Mouse (Mus musculus): Measurements from ENCODE around the gene Gm49388. TPM values are rescaled to one million over a fixed set of nuclear protein-coding genes. Genes with fewer than 3 reads are reported as not detected.
A peak's percentile ranks its signal among the peaks of the same experiment; 100 is the strongest.

The Gm49388 gene
- total and polyA plus RNA-seq, 2 experiments from 2014 or later: 0.05 TPM; not detected in 1

DNA sequence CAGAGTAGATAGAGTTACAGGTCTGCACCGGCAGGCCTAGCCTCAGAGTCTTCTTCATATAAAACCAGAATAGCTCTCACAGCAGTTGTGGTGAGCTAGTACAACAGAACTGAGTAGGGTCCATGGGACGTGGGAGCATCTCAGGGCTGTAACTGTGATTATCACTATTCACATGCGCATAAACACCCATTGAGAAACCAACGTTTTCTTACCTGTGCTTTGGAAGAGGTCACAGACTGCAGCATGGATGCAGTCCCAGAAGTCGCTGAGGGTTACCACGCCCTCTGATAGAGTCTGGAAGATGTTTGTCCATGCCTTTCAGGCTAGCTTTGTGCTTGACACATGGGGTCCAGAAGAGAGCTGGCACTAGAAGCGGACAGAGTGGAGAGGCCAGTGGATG, 31.7 kb upstream of the Gm49388 start:
- DNase-seq (ENCODE audit: low spot score) (no peak), ATAC-seq (no peak)
- Histone ChIP-seq H3K4me2 (ENCODE audit: low read depth, low read length) (no peak overlapping the region), H3K27me3 (ENCODE audit: insufficient read depth, low read length) (no peaks in the 10 kb centered on the region), H3K9me3 (ENCODE audit: low read length) (no peaks in the 10 kb centered on the region), H3K9ac (replicated peaks; ENCODE audit: low read length) (no peak overlapping the region), H3K27ac (no peak overlapping the region), H3K4me3 (ENCODE audit: low read length) (no peak overlapping the region), H3K4me1 (ENCODE audit: insufficient read depth, low read length) (no peaks in the 10 kb centered on the region), H3K36me3 (ENCODE audit: insufficient read depth, low read length) (peaks cover 62% of the 10 kb centered on the region)
- no peak for TF ChIP-seq CTCF (IDR thresholded peaks at IDR 0.05; ENCODE audit: low read depth)
- 92% methylated on average over 7 of the region's 7 CpGs for WGBS

DNA sequence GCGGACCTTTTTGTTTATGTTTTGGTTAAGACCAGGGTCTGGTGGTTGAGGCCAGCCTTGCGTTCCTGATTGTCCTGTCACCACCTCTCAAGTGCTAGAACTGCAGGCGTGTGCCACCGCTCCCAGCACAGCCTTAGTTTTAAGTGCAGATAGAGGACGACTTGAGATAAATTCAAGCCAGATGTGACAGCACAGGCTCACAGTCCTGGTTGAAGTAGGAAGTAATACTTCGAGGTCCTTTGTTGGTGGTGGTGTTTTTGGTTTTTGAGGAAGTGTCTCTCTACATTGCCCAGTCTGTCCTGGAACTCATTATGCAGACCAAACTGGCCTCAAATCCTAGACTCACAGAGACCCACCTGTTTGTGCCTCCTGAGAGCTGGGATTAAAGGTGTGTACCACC, 25.7 kb upstream of the Gm49388 start:
- no peak for ATAC-seq
- no peak for DNase-seq (ENCODE audit: low spot score)
- WGBS: 81% methylated on average over 6 of the region's 6 CpGs
- H3K27ac ChIP-seq: no peak overlapping the region
- no peak overlapping the region for H3K9ac ChIP-seq (replicated peaks; ENCODE audit: low read length)
- no peaks in the 10 kb centered on the region for H3K4me1 ChIP-seq (ENCODE audit: insufficient read depth, low read length)
- no peak overlapping the region for H3K4me3 ChIP-seq (ENCODE audit: low read length)
- H3K9me3 ChIP-seq (ENCODE audit: low read length): no peaks in the 10 kb centered on the region
- no peak overlapping the region for H3K4me2 ChIP-seq (ENCODE audit: low read depth, low read length)
- TF ChIP-seq CTCF (IDR thresholded peaks at IDR 0.05; ENCODE audit: low read depth): no peak
- peaks cover 20% of the 10 kb centered on the region; the same call in 1 of the 2 replicates for H3K36me3 ChIP-seq (ENCODE audit: insufficient read depth, low read length)
- H3K27me3 ChIP-seq (ENCODE audit: insufficient read depth, low read length): no peaks in the 10 kb centered on the region

DNA sequence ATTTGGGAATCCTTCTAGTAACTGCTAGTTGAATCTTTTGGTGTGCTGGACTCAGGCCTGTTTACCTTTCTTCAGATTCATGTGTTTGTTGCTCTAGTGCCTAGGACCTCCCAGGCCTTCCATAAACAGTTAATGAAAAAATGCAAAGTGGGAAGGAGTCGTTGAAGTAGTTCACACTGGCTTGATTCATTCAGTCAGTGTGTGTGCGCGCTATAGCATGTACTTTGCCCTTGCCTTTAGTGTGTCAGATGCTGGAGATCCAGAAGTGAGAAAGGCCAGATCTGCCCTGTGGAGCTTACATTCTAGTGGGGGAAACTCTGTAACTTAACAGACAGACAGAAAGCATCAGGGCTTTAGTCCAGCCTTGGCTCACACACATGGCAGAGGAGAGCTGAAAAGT, 24.9 kb upstream of the Gm49388 start:
- no peak overlapping the region for H3K4me2 ChIP-seq (ENCODE audit: low read depth, low read length)
- ATAC-seq (no peak), DNase-seq (ENCODE audit: low spot score) (no peak)
- no peaks in the 10 kb centered on the region for H3K27me3 ChIP-seq (ENCODE audit: insufficient read depth, low read length)
- H3K4me1 ChIP-seq (ENCODE audit: insufficient read depth, low read length): no peaks in the 10 kb centered on the region
- H3K36me3 ChIP-seq (ENCODE audit: insufficient read depth, low read length): peaks cover 19% of the 10 kb centered on the region; the same call in 1 of the 2 replicates
- no peak overlapping the region for H3K27ac ChIP-seq
- H3K9ac ChIP-seq (replicated peaks; ENCODE audit: low read length): no peak overlapping the region
- TF ChIP-seq CTCF (IDR thresholded peaks at IDR 0.05; ENCODE audit: low read depth): no peak
- no peak overlapping the region for H3K4me3 ChIP-seq (ENCODE audit: low read length)
- 84% methylated on average over 3 of the region's 3 CpGs for WGBS
- H3K9me3 ChIP-seq (ENCODE audit: low read length): no peaks in the 10 kb centered on the region

DNA sequence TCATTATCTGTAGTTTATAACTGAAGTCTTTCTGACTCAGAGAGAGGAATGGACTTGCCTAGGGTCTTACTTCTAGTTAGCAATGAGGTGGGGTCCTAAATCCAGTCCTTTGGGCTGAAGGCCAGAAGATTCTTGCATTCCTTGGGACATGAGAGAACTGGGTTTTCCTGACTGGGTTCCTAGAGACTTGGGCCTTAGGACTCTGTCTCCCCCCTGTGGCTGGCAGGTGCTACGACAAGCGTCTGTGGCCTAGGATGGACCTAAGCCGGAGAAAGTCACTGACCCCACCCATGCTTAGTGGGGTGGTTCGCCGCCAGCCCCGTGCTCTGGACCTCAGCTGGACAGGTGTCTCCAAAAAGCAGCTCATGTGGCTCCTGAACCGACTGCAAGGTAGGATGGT, 24.4 kb upstream of the Gm49388 start:
- Histone ChIP-seq H3K36me3 (ENCODE audit: insufficient read depth, low read length) (peaks cover 24% of the 10 kb centered on the region; the same call in 1 of the 2 replicates), H3K4me1 (ENCODE audit: insufficient read depth, low read length) (no peaks in the 10 kb centered on the region), H3K9me3 (ENCODE audit: low read length) (no peaks in the 10 kb centered on the region), H3K9ac (replicated peaks; ENCODE audit: low read length) (no peak overlapping the region), H3K4me2 (ENCODE audit: low read depth, low read length) (no peak overlapping the region), H3K27ac (no peak overlapping the region), H3K27me3 (ENCODE audit: insufficient read depth, low read length) (no peaks in the 10 kb centered on the region), H3K4me3 (ENCODE audit: low read length) (no peak overlapping the region)
- peak; percentile 87 for TF ChIP-seq CTCF (IDR thresholded peaks at IDR 0.05; ENCODE audit: low read depth)
- DNase-seq (ENCODE audit: low spot score) (peak; percentile 74), ATAC-seq (no peak)
- WGBS: 38% methylated on average over 7 of the region's 7 CpGs

DNA sequence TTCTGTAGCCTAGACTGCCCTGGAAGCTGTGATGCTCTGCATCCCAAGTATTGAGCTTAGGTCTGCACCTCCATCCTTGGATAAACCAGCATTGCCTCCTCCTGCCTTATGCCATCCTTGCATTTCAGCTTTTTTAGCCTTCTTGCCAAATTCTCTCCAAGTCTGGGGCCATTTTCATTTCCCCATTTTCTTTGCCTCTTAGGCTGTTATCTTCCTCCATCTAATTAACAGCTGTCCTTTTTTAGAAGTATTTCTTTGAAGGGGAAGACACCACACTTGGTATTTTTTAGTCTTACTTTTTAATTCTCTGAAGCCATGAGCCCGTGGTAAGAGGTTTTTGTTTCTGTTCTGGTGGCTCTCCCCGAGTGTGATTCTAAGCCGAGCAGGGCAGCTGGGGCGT, 21.8 kb upstream of the Gm49388 start:
- DNase-seq (ENCODE audit: low spot score): no peak
- no peak overlapping the region for H3K9ac ChIP-seq (replicated peaks; ENCODE audit: low read length)
- peaks cover 39% of the 10 kb centered on the region; the same call in 1 of the 2 replicates for H3K36me3 ChIP-seq (ENCODE audit: insufficient read depth, low read length)
- no peak overlapping the region for H3K27ac ChIP-seq
- no peaks in the 10 kb centered on the region for H3K27me3 ChIP-seq (ENCODE audit: insufficient read depth, low read length)
- H3K4me3 ChIP-seq (ENCODE audit: low read length): no peak overlapping the region
- WGBS: 98% methylated on average over 4 of the region's 4 CpGs
- TF ChIP-seq CTCF (IDR thresholded peaks at IDR 0.05; ENCODE audit: low read depth): no peak
- no peak overlapping the region for H3K4me2 ChIP-seq (ENCODE audit: low read depth, low read length)
- H3K9me3 ChIP-seq (ENCODE audit: low read length): no peaks in the 10 kb centered on the region
- H3K4me1 ChIP-seq (ENCODE audit: insufficient read depth, low read length): no peaks in the 10 kb centered on the region; the same call in 1 of the 2 replicates
- no peak for ATAC-seq

DNA sequence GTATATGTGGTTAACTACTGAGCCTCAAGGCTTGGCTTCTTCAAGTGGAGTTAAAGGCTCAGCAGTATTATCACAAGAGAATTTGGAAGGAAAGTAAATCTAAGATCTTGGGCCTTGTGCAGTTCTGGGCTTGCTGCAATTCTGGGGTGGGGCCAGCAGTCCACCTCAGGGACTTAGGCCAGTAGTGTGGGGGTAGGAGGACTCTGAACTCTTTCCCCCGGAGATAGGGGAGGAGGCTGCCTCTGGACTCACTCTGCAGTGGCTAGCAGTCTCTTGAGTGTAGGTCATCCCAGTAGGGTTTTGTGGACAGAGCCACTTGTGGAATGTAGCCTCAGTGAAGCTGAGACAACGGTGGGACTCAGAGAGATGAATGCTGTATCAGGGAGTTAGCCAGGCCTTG, 19.7 kb upstream of the Gm49388 start:
- Histone ChIP-seq H3K9ac (replicated peaks; ENCODE audit: low read length) (no peak overlapping the region), H3K9me3 (ENCODE audit: low read length) (no peaks in the 10 kb centered on the region), H3K27ac (no peak overlapping the region), H3K36me3 (ENCODE audit: insufficient read depth, low read length) (peaks cover 39% of the 10 kb centered on the region; the same call in 1 of the 2 replicates), H3K27me3 (ENCODE audit: insufficient read depth, low read length) (no peaks in the 10 kb centered on the region), H3K4me2 (ENCODE audit: low read depth, low read length) (no peak overlapping the region), H3K4me3 (ENCODE audit: low read length) (no peak overlapping the region), H3K4me1 (ENCODE audit: insufficient read depth, low read length) (peaks cover 4% of the 10 kb centered on the region)
- ATAC-seq (no peak), DNase-seq (ENCODE audit: low spot score) (no peak)
- WGBS: 98% methylated on average over 2 of the region's 2 CpGs
- no peak for TF ChIP-seq CTCF (IDR thresholded peaks at IDR 0.05; ENCODE audit: low read depth)

DNA sequence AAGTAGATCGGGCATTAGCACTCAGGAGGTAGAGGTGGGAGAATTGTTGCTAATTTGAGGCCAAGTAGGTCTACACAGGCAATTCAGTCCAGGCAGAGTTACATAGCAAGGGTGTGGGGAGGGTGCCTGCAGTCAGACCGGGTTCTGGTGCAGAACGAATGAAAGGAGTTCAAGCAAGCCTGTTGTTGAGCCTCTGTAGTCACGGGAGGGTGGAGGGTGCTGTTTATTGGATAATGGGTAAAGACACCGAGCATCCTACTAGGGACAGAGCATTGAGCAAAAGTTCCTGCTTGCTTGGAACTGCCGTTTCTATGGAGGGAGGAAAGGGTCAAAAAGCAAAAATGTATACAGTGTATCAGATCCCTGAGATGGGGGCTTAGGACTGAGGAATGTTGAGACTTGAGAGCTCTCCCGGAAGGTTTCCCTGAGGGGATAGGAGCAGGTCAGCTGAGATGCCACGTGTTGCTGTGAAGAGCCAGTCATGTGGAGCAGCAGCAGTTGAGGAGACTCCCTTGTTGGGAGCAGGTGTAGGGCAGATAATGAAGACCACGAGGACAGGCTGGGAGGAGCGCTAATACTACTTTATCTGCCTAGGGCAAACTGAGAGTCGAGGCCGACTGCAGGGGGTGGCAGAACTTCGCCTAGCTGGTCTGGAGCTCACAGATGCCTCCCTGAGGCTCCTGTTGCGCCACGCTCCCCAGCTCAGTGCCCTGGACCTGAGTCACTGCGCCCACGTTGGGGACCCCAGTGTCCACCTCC, 18.4 kb upstream of the Gm49388 start:
- Histone ChIP-seq H3K36me3 (ENCODE audit: insufficient read depth, low read length) (peaks cover 39% of the 10 kb centered on the region; the same call in 1 of the 2 replicates), H3K27me3 (ENCODE audit: insufficient read depth, low read length) (no peaks in the 10 kb centered on the region), H3K4me1 (ENCODE audit: insufficient read depth, low read length) (peaks cover 6% of the 10 kb centered on the region), H3K27ac (no peak overlapping the region), H3K4me2 (ENCODE audit: low read depth, low read length) (no peak overlapping the region), H3K9me3 (ENCODE audit: low read length) (no peaks in the 10 kb centered on the region), H3K4me3 (ENCODE audit: low read length) (no peak overlapping the region), H3K9ac (replicated peaks; ENCODE audit: low read length) (no peak overlapping the region)
- 79% methylated on average over 17 of the region's 17 CpGs for WGBS
- ATAC-seq (no peak), DNase-seq (ENCODE audit: low spot score) (no peak)
- no peak for TF ChIP-seq CTCF (IDR thresholded peaks at IDR 0.05; ENCODE audit: low read depth)

All from hindbrain, postnatal 0 days (tissue).